Mouse (Mus musculus) lung, postnatal 0 days (tissue): ENCODE measurements around the gene Rab25.

Source experiments
- CTCF ChIP-seq: IDR thresholded peaks from 2 replicates; pipeline ENCODE4 v1.5.1; 2016; ENCODE audit warnings: antibody characterized with exemption, mild to moderate bottlenecking
- EP300 ChIP-seq: IDR thresholded peaks from 2 replicates; pipeline ENCODE4 v1.6.1; 2016; ENCODE audit warnings: antibody characterized with exemption, mild to moderate bottlenecking, control low read depth

- TF ChIP-seq CTCF (no peak), EP300 (no peak)
Measured at GRCm38 (mm10) chr3:88567892-88568291, 19.8 kb upstream of the Rab25 start.
